Mouse (Mus musculus): ENCODE measurements around the gene Pptc7.

- TF ChIP-seq MAX (IDR thresholded peaks at IDR 0.05) (no peak), CTCF (IDR thresholded peaks at IDR 0.05; ENCODE audit: control insufficient read depth, insufficient read depth, insufficient read length) (no peak), FOSL1 (IDR thresholded peaks at IDR 0.05; ENCODE audit: insufficient read depth, low read length, poor library complexity, severe bottlenecking) (no peak), MYOD1 (IDR thresholded peaks at IDR 0.05; ENCODE audit: control insufficient read depth, insufficient read length, low read depth) (no peak)
These were observed 70.4 kb downstream of the Pptc7 start for GRCm38 (mm10) chr5:122354492-122355067.

Measured in C2C12 (cell line).